Mouse (Mus musculus): ENCODE measurements around the gene Vamp2.
"Not testable (repeated sequence)": the region's sequence is repeated elsewhere in the genome, so short reads cannot be mapped to it uniquely, and the experiment has no call there.

Gene Vamp2

GRCm38 (mm10) chr11:69080855-69081222 lies 7.5 kb upstream of the Vamp2 start:
- in situ Hi-C loops (cut with MboI), result no loop called here

GRCm38 (mm10) chr11:69081613-69082012 lies 6.7 kb upstream of the Vamp2 start:
- in situ Hi-C loops (cut with MboI), result no loop called here

DNA sequence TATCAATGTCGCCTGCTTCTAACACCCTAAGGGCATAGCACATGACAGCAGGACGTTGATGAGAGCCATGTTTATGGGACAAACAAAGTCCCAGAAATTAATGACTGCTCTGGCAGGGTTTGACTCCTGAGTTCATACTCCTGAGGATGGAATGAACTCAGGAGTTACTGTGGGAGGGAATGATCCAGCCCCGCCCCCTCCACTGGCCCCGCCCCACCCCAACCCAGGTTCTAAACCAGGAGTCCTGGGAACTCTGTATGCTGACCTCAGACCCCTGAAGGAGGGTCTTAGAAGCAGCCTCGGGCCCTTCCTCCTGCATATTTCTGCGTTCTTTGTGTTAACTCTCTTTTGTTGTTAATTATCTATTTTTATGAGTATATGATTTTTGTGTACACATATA lies 2.7 kb upstream of the Vamp2 start:
- in situ Hi-C loops (cut with MboI), result no loop called here

- in situ Hi-C loops (cut with MboI), result no loop called here
Measured at GRCm38 (mm10) chr11:69086390-69086789, 1.9 kb upstream of the Vamp2 start.

- in situ Hi-C loops (cut with MboI), result no loop called here
Measured at GRCm38 (mm10) chr11:69087082-69087481, 1.2 kb upstream of the Vamp2 start.

DNA sequence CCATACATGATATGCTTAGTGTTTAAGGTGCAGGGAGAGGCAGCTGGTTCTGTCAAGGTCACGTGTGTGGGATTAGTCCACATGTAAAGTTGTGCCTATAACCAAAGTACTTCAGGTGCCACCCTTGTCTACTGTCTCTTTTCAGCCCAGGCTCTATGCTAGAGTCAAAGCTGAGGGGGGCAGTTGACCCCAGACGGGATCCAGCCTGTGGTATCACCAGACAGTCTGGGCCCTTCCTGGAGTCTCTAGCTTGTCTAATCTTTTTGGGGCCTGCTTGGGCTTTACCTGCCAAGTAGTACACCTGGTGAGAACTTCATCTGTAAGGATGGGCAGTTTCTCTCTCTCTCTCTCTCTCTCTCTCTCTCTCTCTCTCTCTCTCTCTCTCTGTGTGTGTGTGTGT lies 693 bp upstream of the Vamp2 start:
- in situ Hi-C loops (cut with MboI), result no loop called here

- in situ Hi-C loops (cut with MboI), result no loop called here
Measured at GRCm38 (mm10) chr11:69088856-69089615, 746 bp downstream of the Vamp2 start.

- in situ Hi-C loops (cut with MboI), result no loop called here
Measured at GRCm38 (mm10) chr11:69089616-69090290, 1.5 kb downstream of the Vamp2 start.

DNA sequence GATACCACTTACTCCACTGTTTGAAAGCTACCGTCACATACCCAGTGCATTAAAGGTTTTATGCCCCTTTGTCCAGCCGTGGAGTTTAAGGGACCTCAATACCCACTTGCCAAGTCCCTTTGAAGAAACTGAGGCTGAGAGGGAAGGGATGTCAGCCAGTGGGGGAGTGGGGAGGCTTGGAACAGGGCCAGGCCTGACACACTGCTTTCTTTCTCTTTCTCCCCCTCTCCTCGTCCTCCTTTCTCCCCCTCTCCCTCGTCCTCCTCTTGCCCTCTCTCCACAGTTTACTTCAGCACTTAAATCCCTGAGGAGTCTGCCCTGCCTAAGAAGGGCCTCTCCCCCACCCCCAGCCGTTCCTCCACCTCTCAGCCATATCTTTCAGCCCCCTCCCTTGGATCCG lies 2.1 kb downstream of the Vamp2 start:
- in situ Hi-C loops (cut with MboI), result no loop called here

- in situ Hi-C loops (cut with MboI), result no loop called here
Measured at GRCm38 (mm10) chr11:69091566-69092385, 3.5 kb downstream of the Vamp2 start.

GRCm38 (mm10) chr11:69092386-69092751 lies 4.1 kb downstream of the Vamp2 start:
- in situ Hi-C loops (cut with MboI), result no loop called here

DNA sequence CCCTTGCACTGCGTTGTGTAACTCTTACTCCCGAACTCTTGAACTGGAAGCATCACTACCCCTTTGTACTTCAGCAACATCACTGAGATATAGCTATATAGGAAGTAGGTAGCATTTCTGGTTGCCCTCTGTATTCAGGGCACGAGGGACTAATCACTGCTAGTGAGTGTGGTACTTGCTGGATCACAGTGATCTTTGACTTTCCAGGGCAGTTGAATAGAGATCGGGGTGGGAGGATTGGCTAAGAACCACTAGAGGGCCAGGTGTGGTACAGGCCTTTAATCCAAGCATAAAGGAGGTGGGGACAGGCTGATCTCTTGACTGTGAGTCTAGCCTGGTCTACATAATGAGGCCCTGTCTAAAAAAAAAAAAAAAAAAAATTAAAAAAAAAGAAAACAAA lies 4.6 kb downstream of the Vamp2 start:
- in situ Hi-C loops (cut with MboI), result no loop called here

DNA sequence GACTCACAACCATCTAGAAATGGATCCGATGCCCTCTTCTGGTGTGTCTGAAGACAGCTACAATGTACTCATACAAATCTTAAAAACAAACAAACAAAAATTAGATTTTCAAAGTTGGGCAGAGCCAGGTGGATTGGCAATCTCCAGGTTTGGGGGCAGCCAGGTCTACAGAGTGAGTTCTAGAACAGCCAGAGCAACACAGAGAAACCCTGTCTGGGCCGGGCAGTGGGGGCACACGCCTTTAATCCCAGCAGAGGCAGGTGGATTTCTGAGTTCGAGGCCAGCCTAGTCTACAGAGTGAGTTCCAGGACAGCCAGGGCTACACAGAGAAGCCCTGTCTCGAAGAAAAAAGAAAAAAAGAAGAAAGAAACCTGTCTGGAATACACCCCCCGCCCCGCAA lies 5.6 kb downstream of the Vamp2 start:
- in situ Hi-C loops (cut with MboI), result not testable (repeated sequence)

- in situ Hi-C loops (cut with MboI), result no loop called here
Measured at GRCm38 (mm10) chr11:69094697-69095429, 6.6 kb downstream of the Vamp2 start, which contains the start of gene Per1. Per1 (plus strand) TSS chr11:69095217.

DNA sequence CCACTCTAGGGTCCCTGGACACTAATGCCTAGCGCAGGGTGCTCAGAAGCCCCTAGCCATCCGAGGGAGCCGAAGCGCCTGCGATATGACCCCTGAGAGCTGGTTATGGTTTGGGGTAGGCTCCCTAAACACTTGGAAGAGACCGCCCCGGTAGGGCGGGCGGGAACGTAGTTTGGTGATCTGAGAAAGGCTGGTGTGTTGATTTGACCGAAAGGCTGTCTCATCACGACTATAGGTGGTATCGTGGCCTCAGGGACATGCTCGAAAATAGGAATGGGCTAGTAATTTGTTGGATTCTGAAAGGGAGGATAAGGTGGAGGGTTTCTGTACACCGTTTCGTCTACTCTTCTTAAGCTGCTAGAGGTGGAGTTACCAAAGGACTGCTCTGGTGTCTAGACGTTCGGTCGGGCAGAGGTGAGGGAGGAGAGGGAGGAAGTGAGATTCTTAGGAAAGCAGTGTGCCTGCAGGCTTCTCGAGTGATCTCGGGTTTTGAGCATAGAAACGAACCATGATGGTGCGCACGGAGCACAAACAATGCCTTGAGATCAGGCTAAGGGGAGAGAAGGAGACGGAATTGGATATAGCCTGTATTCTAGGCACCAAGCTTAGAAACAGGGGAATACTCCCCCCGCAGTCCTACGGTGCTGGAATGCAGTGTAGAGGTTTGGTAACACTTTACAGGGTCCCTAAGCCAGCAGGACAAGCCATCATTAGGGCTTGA lies 7.4 kb downstream of the Vamp2 start:
- in situ Hi-C loops (cut with MboI), result no loop called here

DNA sequence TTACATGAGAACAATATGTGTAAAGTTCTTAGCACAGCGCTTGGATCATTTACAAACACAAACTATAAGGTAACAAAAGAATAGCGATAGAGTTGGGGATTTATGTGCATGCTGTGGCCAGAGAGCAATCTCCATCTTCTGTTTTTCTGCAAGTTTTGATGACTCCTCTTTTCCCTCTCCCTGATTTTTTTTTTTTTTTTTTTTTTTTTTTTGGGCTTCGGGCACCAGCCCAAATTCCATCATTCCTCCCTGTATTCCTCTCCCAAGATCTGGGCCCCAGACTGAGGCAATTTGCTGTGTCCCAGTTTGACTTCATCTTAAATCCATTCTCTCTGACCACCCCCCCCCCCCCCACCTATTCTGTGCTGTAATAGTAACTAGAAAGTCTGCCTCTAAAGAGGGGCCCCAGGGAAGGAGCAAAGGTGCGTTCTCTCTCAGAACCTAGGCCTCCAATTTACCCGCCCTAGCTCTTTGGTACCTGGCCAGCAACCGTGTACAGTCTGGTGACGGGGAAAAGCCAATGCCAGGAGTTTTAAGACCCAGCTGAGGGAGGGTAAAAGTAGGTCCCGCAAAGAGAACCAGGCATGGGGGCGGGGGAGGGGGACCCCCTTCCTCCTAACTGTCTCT lies 8.2 kb downstream of the Vamp2 start:
- in situ Hi-C loops (cut with MboI), result no loop called here

DNA sequence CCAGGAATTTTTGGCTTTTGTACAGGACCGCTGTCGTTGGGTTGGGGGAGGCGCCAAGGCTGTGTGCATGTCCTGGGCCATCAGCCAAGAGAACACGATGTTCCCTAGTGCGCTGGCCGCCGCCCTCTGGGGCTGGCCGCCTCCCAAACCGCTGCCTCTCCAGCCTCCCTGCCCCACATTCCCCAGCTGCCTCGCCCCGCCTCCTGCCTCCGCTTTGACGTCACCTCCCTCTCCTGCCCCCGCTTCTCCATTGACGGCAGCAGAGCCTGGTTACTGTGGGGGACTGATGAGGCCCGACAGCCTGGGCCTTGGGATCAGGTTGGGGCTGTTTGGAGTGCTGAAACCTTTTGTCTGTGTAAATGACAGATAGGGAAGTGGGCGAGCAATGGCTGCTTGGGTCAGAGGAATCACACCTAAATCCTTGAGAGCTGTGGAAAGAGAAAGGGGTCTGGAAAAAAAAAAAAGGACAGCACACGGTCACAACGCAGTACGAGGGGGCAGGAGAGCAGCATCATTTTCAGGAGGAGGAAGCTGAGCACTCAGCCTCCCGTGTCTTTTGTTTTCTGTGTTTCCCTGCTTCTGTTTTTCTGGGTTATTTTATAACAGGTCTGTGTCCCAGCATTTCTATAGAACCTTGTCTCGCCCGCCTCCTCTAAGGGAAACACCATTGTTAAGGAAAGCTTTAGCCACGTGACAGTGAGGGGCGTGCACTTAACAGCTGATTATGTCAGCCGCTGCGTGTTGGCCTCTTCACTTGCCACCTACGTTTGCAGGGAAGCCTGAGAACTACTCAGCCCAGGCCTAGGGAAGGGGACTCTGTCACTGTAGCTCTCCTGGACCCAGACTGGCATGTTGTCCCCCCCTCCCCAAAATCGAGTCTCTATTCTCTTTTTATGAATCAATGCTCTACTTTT lies 9.0 kb downstream of the Vamp2 start:
- in situ Hi-C loops (cut with MboI), result no loop called here

- in situ Hi-C loops (cut with MboI), result no loop called here
Measured at GRCm38 (mm10) chr11:69098039-69098761, 9.9 kb downstream of the Vamp2 start.

DNA sequence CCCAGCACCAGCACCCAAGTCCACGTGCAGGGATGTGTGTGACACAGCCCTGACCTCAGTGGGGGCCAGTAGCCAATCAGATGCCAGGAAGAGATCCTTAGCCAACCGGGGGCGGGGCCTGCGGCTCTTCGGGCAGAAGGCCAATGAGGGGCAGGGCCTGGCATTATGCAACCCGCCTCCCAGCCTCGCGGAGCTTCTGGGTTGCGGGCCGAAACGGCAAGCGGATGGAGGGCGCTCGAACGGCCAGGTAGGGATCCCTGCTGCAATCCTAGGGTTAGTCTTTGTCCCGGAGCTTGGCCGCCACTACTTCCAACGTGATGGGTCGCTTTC lies 10.4 kb downstream of the Vamp2 start:
- in situ Hi-C loops (cut with MboI), result no loop called here

All from mature B cell (primary cell).